Mouse (Mus musculus) telencephalon, adult 2 months (tissue): ENCODE measurements around the gene Ddah2.
A peak's percentile ranks its signal among the peaks of the same experiment; 100 is the strongest.

Experiments used
- DNase-seq: peaks from one replicate; pipeline ENCODE4 v3.0.0-alpha.2; 2011; ENCODE audit warnings: low read depth, low spot score

Gene Ddah2

GRCm38 (mm10) chr17:35058911-35059892 lies at the start of gene Ddah2:
Ddah2 (plus strand) TSS chr17:35059035.
- no peak for DNase-seq

- DNase-seq, result no peak
These were observed 49.2 kb upstream of the Ddah2 start for GRCm38 (mm10) chr17:35009586-35009985.

- DNase-seq, result no peak
These were observed 47.4 kb upstream of the Ddah2 start for GRCm38 (mm10) chr17:35011440-35011839.

- no peak for DNase-seq
These were observed 46.4 kb upstream of the Ddah2 start for GRCm38 (mm10) chr17:35012430-35012829.

- DNase-seq, result no peak
These were observed 45.6 kb upstream of the Ddah2 start for GRCm38 (mm10) chr17:35013221-35013620.

GRCm38 (mm10) chr17:35015296-35015695 lies 43.5 kb upstream of the Ddah2 start:
- DNase-seq, result no peak

- DNase-seq, result no peak
These were observed 42.5 kb upstream of the Ddah2 start, which contains the start of gene Vwa7 for GRCm38 (mm10) chr17:35016376-35016775. Vwa7 (plus strand) TSS chr17:35016579.

GRCm38 (mm10) chr17:35016791-35017705 lies 41.8 kb upstream of the Ddah2 start:
- DNase-seq, result no peak

GRCm38 (mm10) chr17:35017706-35018030 lies 41.2 kb upstream of the Ddah2 start:
- DNase-seq, result no peak

GRCm38 (mm10) chr17:35018171-35018570 lies 40.7 kb upstream of the Ddah2 start:
- DNase-seq, result no peak

- DNase-seq, result no peak
These were observed 38.9 kb upstream of the Ddah2 start for GRCm38 (mm10) chr17:35019894-35020293.

- DNase-seq, result no peak
These were observed 38.3 kb upstream of the Ddah2 start for GRCm38 (mm10) chr17:35020551-35020950.

GRCm38 (mm10) chr17:35021163-35021808 lies 37.5 kb upstream of the Ddah2 start:
- peak; percentile 16 for DNase-seq

- DNase-seq, result no peak
These were observed 36.9 kb upstream of the Ddah2 start for GRCm38 (mm10) chr17:35021842-35022477.

- DNase-seq, result no peak
These were observed 36.2 kb upstream of the Ddah2 start for GRCm38 (mm10) chr17:35022541-35023060.

- DNase-seq, result no peak
These were observed 35.6 kb upstream of the Ddah2 start for GRCm38 (mm10) chr17:35023221-35023620.

- no peak for DNase-seq
These were observed 35.1 kb upstream of the Ddah2 start for GRCm38 (mm10) chr17:35023756-35024155.

- DNase-seq, result no peak
These were observed 34.6 kb upstream of the Ddah2 start for GRCm38 (mm10) chr17:35024261-35024660.

- no peak for DNase-seq
These were observed 33.9 kb upstream of the Ddah2 start for GRCm38 (mm10) chr17:35024691-35025488.

- DNase-seq, result no peak
These were observed 32.6 kb upstream of the Ddah2 start for GRCm38 (mm10) chr17:35026206-35026605.
